Mouse (Mus musculus) urinary bladder, postnatal 10 days (tissue): ENCODE data around the gene Klk6.

ENCODE experiments used
- DNase-seq: peaks from one replicate; pipeline ENCODE4 v3.0.0; 2022; ENCODE audit warnings: low spot score

Klk6 gene

DNA sequence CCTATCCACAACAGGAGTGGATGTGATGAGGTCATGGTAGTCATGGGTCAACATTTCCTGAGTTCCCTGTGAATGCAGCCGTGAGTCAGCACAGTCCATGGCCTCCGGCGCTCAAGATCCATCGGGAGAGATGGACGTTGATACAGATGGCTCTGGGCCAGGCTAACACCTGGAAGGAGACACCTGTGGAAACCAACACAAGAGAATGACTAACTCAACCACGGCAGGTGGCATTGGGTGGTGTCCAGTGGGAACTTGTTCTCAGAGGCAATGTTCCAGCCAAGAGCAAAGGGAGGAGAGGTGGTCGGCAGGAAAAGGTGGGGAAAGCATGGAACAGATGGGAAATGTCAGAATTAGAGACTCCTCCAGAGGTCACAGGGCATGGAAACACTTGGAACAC lies 2.7 kb upstream of the Klk6 start:
- no peak for DNase-seq

DNA sequence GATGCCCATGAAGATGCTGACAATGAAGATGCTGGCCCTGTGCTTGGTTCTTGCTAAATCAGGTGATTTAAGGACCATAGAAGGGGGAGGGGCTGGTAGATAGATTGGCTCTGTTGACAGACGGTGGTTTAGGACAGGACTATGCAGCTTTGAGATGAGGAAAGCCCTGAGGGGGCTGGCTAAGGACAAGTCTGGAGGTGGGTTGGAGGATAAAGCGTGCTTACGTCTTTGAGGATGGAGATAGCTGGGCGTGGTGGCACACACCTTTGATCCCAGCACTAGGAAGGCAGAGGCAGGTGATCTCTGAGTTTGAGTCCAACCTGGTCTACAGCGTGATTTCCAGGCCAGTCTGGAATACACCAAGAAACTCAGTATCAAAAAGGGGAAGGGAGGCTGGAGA lies 1.8 kb downstream of the Klk6 start:
- DNase-seq: no peak

GRCm38 (mm10) chr7:43827706-43828105 lies 3.4 kb downstream of the Klk6 start:
- no peak for DNase-seq

- no peak for DNase-seq
Observed at GRCm38 (mm10) chr7:43829006-43829405, 4.7 kb downstream of the Klk6 start.

DNA sequence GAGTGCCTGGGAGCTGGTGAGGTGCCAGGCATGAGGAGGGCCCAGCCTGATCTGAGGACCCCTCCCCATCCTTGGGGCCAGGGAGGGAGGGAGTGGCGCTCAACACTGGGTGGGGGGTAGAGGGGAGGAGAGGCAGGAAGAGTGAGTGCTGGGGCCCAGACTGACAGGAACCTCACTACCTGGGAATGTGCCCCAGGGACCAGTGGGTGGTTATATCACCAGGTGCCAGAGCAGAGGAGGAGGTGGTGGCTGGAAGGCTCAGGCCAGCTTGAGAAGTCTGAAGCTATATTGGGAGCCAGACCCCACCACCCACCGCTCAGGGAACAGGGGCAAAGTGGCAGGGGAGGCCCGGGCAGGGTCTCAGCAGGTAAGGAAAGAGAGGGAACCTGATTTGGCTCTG lies 17.4 kb downstream of the Klk6 start, which contains the start of gene Klk5:
TSS of gene Klk5 (plus strand) at position 271 of the 400 bp plus-strand sequence.
- DNase-seq: no peak

- DNase-seq: no peak
Observed at GRCm38 (mm10) chr7:43843801-43844200, 19.5 kb downstream of the Klk6 start.

- no peak for DNase-seq
Observed at GRCm38 (mm10) chr7:43851616-43852015, 27.3 kb downstream of the Klk6 start.

DNA sequence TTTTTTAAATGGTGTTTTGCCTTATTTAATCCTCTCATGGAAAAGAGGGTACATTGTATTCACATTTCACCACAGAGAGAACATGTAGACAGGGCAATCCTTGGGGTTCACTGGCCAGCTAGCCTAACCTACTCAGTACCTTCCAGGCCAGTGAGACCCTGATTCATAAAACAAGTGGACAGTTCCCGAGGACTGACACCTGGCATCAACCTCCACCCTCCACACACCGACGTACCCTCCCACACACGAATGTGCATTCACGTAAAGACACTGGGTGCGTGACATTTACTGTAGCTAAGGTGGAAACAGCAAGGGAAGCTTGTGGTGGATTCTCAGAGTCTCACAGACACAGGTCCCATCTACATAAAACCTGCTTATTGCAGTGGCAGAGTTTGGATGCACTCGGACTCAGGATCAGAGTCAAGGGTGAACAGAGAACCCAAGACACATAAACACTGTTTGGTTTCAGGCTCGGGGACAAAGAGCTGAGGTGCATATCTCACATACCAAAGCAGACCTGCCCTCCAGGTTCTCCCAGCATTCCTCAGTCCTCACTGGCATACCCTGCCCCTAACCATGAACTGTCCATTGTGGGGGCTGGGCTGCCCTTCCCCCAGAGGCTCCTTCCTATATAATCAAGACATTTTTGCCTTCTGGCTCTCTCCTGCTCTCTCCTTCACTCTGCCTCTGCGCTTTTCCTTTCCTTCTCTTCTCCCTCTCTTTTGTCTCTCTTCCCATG lies 30.5 kb downstream of the Klk6 start:
- DNase-seq: no peak

GRCm38 (mm10) chr7:43855709-43856108 lies 31.4 kb downstream of the Klk6 start:
- DNase-seq: no peak

DNA sequence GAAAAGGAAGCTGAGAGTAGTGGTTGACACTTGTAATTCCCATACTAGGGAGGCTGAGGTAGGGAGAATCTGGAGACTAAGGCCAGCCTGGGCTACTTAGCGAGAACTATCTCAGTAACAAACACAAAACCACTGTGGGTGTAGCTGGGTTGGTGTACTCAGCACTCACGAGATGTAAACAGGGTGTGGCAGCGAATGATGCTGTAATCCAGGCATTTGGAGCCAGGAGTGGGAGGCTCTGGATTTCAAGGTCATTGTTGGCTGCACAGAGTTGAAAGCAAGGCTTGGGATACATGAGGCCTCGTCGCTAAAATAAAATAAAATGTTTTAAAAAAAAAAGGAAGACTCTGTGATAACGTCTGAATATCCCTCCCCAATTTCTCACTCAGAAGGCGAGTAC lies 32.0 kb downstream of the Klk6 start:
- DNase-seq: no peak

GRCm38 (mm10) chr7:43857501-43857900 lies 33.2 kb downstream of the Klk6 start:
- DNase-seq: no peak

- no peak for DNase-seq
Observed at GRCm38 (mm10) chr7:43860411-43860810, 36.1 kb downstream of the Klk6 start.

- peak; percentile 29 for DNase-seq
Observed at GRCm38 (mm10) chr7:43873237-43873636, 48.9 kb downstream of the Klk6 start.

DNA sequence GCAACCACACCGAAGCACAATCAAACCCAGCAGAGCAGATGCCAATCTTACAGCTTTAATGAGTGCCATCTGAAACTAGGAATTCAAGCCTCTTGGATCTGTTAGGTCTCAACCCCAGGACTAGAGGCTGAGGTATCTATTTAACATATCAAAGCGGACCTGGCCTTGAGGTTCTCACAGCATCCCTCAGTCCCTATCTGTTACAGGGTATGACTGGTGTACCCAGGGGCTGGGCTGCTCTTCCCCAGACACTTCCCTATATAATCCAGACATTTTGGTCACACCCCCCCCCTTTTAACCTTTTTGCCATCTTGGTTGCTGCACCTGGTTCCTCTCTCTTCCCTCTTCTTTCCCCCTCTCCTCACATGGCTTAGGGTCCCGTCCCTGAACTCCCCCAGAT lies 49.4 kb downstream of the Klk6 start:
- no peak for DNase-seq

GRCm38 (mm10) chr7:43874868-43875375 lies 50.6 kb downstream of the Klk6 start:
- no peak for DNase-seq

DNA sequence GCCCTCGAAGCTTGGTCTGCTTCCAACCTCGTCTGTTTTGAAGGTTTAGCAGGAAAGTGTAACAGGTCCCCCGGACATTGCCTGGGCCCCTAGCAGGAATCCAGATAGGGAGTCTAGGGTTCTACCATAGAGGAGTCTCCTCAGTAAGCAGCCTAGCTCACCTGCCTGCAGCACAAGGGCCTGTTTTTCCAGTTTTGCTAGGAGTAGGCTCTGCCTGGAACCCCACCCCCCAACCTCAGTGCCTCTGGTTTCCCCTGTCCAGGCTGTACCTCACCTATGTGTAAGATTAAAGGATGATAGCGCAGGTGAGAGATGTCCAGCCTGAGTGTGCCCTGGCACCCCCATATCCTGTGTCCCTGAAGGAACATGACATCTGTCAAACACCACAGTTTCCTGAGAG lies 52.1 kb downstream of the Klk6 start:
- no peak for DNase-seq

DNA sequence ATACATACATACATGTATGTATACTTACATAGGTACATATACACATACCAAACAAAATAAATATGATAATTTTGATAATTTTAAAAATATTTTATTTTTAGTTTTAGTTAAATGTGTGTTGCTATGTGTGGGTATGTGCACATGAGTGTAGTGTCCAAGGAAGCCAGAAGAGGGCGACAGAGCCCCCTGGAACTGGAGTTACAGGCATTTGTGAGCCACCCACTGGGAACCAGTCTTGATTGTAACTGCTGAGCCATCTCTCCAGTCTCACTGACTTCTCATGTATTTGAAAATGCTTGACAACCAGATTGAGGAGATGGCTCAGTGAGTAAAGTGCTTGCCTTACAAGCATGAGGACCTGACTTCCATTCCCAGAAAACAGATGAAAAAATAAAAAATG lies 54.0 kb downstream of the Klk6 start:
- no peak for DNase-seq

DNA sequence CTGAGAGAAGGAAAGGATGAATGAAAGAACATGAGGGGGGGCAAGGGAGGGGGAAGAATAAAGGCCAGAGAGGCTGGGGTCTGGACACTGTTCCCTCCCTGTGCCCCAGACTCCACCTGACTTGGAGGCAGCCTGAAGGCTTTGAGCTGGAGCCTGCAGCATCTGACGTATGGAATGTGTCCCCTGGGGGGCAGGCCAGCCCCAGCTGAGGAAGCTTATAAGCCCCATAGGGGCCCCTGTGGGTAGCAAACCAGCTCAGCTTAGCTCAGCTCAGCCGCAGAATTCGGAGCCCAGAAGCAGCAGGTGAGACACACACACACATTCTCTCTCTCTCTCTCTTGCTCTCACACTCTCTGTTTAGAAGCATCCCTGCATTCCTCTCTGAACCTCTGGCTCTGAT lies 56.6 kb downstream of the Klk6 start, which contains the start of gene Klk4:
TSS of gene Klk4 (plus strand) at position 249 of the 400 bp plus-strand sequence.
- no peak for DNase-seq
